Mouse (Mus musculus): ENCODE measurements at regions not wholly inside any gene's neighbourhood (a gene's known extent, or its start where the extent isn't known, plus 50 kb on each side); places are given as distances from the start of the nearest gene placed in this dataset.
A peak's percentile ranks its signal among the peaks of the same experiment; 100 is the strongest.

DNA sequence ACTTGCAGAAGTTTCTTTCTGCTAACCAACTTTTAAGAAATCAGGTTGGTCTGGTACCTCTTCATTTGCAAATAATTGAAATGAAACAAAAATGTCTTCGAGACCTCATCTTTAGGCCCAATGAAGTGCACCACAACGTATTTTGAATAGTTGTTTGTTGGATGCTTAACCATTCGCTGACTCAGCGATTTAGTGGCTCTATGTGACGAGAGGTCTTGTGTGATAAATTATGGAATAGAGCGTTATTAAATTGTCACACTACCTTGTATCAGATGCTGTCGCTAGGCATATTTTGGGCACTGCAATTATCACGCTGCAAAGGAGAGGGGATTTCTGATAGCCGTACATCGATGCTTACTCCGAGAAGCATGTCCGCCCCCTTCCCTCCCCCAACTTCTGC is 71.8 kb upstream of the Acpp start:
- no peak overlapping the region for H3K27ac ChIP-seq (ENCODE audit: low read depth, low read length)
- no peak overlapping the region for H3K9ac ChIP-seq
- DNase-seq: peak; percentile 22
- H3K4me3 ChIP-seq (ENCODE audit: low read depth, low read length): peak overlapping the region; percentile 30
- no peaks in the 10 kb centered on the region for H3K27me3 ChIP-seq (ENCODE audit: insufficient read depth, low read length)
- H3K4me1 ChIP-seq (ENCODE audit: insufficient read depth): peaks cover 6% of the 10 kb centered on the region; the same call in 1 of the 2 replicates
- no peak for TF ChIP-seq CTCF (IDR thresholded peaks at IDR 0.05; ENCODE audit: low read depth)
- H3K36me3 ChIP-seq (ENCODE audit: insufficient read depth): no peaks in the 10 kb centered on the region
- ATAC-seq: no peak
- WGBS: 26% methylated on average over 12 of the region's 12 CpGs
- H3K9me3 ChIP-seq (ENCODE audit: low read length): no peaks in the 10 kb centered on the region
- H3K4me2 ChIP-seq (ENCODE audit: low read depth): peak overlapping the region; percentile 46

DNA sequence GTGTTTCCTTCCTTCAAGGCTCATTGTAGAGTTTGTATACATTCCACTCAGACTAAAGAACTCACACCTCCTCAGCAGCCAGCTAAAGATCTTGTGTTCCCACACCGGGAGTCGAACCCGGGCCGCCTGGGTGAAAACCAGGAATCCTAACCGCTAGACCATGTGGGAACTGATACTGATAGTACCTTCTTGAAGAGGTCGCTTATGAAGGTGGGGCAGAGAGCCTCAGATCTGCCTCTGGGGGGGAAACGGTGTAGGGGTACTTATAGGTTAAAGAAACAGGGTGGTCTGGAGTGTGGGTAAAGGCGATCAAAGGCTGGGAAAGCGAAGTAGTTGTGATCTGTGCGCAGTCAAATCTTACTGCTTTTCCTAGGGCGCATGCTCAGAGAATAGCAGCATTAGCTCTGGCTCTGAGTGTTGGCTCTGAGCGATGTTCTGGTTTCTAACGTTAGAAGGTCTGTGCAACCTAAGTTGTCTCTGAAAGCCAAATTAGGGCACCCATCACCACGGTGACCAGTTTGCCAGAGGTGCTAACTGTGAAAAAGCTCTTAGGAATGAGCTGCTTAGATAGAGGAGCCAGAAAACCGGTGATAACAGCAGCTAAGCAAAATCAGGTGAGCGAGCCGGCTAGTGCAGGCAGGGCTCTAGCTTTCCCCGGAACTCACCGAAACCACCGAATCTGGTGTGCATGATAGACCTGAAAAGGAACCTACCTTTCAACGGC is 71.2 kb upstream of the Acpp start:
- H3K4me3 ChIP-seq (ENCODE audit: low read depth, low read length): peak overlapping the region; percentile 30
- 24% methylated on average over 21 of the region's 21 CpGs for WGBS
- TF ChIP-seq CTCF (IDR thresholded peaks at IDR 0.05; ENCODE audit: low read depth): no peak
- DNase-seq (peak; percentile 71), ATAC-seq (peak; percentile 71)
- H3K36me3 ChIP-seq (ENCODE audit: insufficient read depth): no peaks in the 10 kb centered on the region
- H3K27me3 ChIP-seq (ENCODE audit: insufficient read depth, low read length): no peaks in the 10 kb centered on the region
- peaks cover 6% of the 10 kb centered on the region; the same call in 1 of the 2 replicates for H3K4me1 ChIP-seq (ENCODE audit: insufficient read depth)
- peak overlapping the region; percentile 46 for H3K4me2 ChIP-seq (ENCODE audit: low read depth)
- no peaks in the 10 kb centered on the region for H3K9me3 ChIP-seq (ENCODE audit: low read length)
- no peak overlapping the region for H3K27ac ChIP-seq (ENCODE audit: low read depth, low read length)
- H3K9ac ChIP-seq: 0 out of 2 replicates have a peak overlapping the region, but pooled peaks have one; percentile 31

GRCm38 (mm10) chr9:104407559-104408376 is 70.2 kb upstream of the Acpp start:
- H3K9me3 ChIP-seq (ENCODE audit: low read length): no peaks in the 10 kb centered on the region
- no peak overlapping the region for H3K27ac ChIP-seq (ENCODE audit: low read depth, low read length)
- H3K4me1 ChIP-seq (ENCODE audit: insufficient read depth): peaks cover 6% of the 10 kb centered on the region; the same call in 1 of the 2 replicates
- peak; percentile 18; the same call in 1 of the 2 replicates for ATAC-seq
- DNase-seq: peak; percentile 24
- H3K4me2 ChIP-seq (ENCODE audit: low read depth): peak overlapping the region; percentile 46
- no peak for TF ChIP-seq CTCF (IDR thresholded peaks at IDR 0.05; ENCODE audit: low read depth)
- H3K36me3 ChIP-seq (ENCODE audit: insufficient read depth): no peaks in the 10 kb centered on the region
- H3K9ac ChIP-seq: no peak overlapping the region
- H3K4me3 ChIP-seq (ENCODE audit: low read depth, low read length): peak overlapping the region; percentile 30
- WGBS: 18% methylated on average over 17 of the region's 18 CpGs
- H3K27me3 ChIP-seq (ENCODE audit: insufficient read depth, low read length): no peaks in the 10 kb centered on the region

DNA sequence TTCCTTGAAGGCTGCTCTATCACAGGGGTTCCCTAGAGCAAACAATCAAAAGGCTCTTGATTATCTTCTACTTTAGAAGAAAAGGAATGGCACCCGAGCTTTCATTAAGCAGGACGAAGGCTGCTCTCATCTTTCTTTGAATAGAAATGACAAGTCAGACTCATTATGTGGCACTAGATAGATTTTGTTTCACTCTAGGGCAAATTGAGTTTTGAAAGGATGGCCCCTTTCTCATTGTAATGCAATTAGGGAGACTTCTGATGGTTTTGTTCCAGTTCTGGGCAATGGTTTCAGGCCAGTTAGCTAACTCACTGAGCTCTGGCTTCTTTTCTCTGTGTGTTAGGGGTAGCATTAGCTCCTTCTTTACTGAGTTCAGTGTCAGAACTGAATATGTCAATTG is 69.5 kb upstream of the Acpp start:
- DNase-seq: no peak
- ATAC-seq: no peak
- WGBS: 18% methylated on average over 2 of the region's 2 CpGs
- H3K4me3 ChIP-seq (ENCODE audit: low read depth, low read length): no peak overlapping the region
- no peak for TF ChIP-seq CTCF (IDR thresholded peaks at IDR 0.05; ENCODE audit: low read depth)
- H3K27me3 ChIP-seq (ENCODE audit: insufficient read depth, low read length): no peaks in the 10 kb centered on the region
- H3K4me1 ChIP-seq (ENCODE audit: insufficient read depth): peaks cover 6% of the 10 kb centered on the region; the same call in 1 of the 2 replicates
- no peak overlapping the region for H3K27ac ChIP-seq (ENCODE audit: low read depth, low read length)
- H3K9me3 ChIP-seq (ENCODE audit: low read length): no peaks in the 10 kb centered on the region
- H3K4me2 ChIP-seq (ENCODE audit: low read depth): no peak overlapping the region
- no peak overlapping the region for H3K9ac ChIP-seq
- no peaks in the 10 kb centered on the region for H3K36me3 ChIP-seq (ENCODE audit: insufficient read depth)

DNA sequence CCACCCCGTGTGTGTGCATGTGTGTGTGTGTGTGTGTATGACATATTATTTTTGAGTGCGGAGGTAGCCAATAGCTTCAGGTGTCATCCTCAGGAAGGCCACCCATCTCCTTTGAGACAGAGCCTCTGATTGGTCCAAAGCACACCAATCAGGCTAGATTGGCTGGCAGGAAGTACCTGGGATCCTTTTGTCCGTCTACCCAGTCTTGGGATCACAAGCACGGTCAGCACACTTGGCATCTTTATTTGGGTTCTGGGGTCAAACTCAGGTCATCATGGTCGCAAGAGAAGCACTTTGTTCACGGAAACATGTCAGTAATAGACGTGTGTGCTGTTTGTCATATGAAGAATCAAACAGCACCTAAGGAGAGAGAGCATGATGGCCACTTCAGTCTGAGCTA is 68.9 kb upstream of the Acpp start:
- no peak overlapping the region for H3K4me2 ChIP-seq (ENCODE audit: low read depth)
- H3K4me1 ChIP-seq (ENCODE audit: insufficient read depth): peaks cover 6% of the 10 kb centered on the region; the same call in 1 of the 2 replicates
- no peak overlapping the region for H3K27ac ChIP-seq (ENCODE audit: low read depth, low read length)
- no peak overlapping the region for H3K4me3 ChIP-seq (ENCODE audit: low read depth, low read length)
- DNase-seq (no peak), ATAC-seq (no peak)
- no peaks in the 10 kb centered on the region for H3K9me3 ChIP-seq (ENCODE audit: low read length)
- 77% methylated on average over 7 of the region's 7 CpGs for WGBS
- TF ChIP-seq CTCF (IDR thresholded peaks at IDR 0.05; ENCODE audit: low read depth): no peak
- H3K36me3 ChIP-seq (ENCODE audit: insufficient read depth): no peaks in the 10 kb centered on the region
- no peaks in the 10 kb centered on the region for H3K27me3 ChIP-seq (ENCODE audit: insufficient read depth, low read length)
- no peak overlapping the region for H3K9ac ChIP-seq

- no peak for ATAC-seq
- DNase-seq: no peak
- no peaks in the 10 kb centered on the region for H3K36me3 ChIP-seq (ENCODE audit: insufficient read depth)
- no peaks in the 10 kb centered on the region for H3K27me3 ChIP-seq (ENCODE audit: insufficient read depth, low read length)
- no peak overlapping the region for H3K27ac ChIP-seq (ENCODE audit: low read depth, low read length)
- H3K4me1 ChIP-seq (ENCODE audit: insufficient read depth): peaks cover 6% of the 10 kb centered on the region; the same call in 1 of the 2 replicates
- H3K9ac ChIP-seq: no peak overlapping the region
- H3K9me3 ChIP-seq (ENCODE audit: low read length): no peaks in the 10 kb centered on the region
- no peak for TF ChIP-seq CTCF (IDR thresholded peaks at IDR 0.05; ENCODE audit: low read depth)
- WGBS: 76% methylated on average over 1 of the region's 1 CpGs
- H3K4me3 ChIP-seq (ENCODE audit: low read depth, low read length): no peak overlapping the region
- H3K4me2 ChIP-seq (ENCODE audit: low read depth): no peak overlapping the region
Measured at GRCm38 (mm10) chr9:104403863-104404262, 66.3 kb upstream of the Acpp start.

DNA sequence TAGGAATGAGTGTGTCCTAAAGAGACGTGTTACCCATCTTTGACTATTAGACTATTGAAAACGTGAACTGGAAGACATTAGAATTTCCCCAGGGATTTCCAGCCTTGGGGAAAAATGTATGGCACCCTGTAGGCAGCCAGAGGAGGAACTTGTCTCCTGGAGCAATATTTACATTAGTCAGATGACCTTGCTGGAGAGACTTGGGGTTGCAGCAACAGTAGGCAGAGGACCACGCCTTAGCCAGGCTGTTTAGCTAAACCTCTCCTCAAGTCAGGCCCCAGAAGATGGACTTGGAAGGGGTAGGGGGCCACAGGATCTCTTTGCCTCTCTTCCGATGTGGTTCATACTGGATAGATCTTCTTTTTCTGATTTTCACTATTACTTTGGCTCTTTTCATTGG is 64.1 kb upstream of the Acpp start:
- Histone ChIP-seq H3K4me3 (ENCODE audit: low read depth, low read length) (no peak overlapping the region), H3K27ac (ENCODE audit: low read depth, low read length) (no peak overlapping the region), H3K36me3 (ENCODE audit: insufficient read depth) (no peaks in the 10 kb centered on the region), H3K9me3 (ENCODE audit: low read length) (no peaks in the 10 kb centered on the region), H3K4me2 (ENCODE audit: low read depth) (no peak overlapping the region), H3K27me3 (ENCODE audit: insufficient read depth, low read length) (no peaks in the 10 kb centered on the region), H3K9ac (no peak overlapping the region), H3K4me1 (ENCODE audit: insufficient read depth) (no peaks in the 10 kb centered on the region)
- DNase-seq: no peak
- TF ChIP-seq CTCF (IDR thresholded peaks at IDR 0.05; ENCODE audit: low read depth): no peak
- WGBS: 88% methylated on average over 4 of the region's 4 CpGs
- no peak for ATAC-seq
